Mouse (Mus musculus) heart, adult 2 months (tissue): ENCODE measurements around the gene Rasgrf2. TPM values are rescaled to one million over a fixed set of nuclear protein-coding genes. Genes with fewer than 3 reads are reported as not detected.

Experiments
- DNase-seq, 2 experiments: peaks; one replicate each; pipeline ENCODE4 v3.0.0; 2021
- H3K27ac ChIP-seq: fragments of 200-600 bp; 2 replicates; pipeline ENCODE4 v1.8.1; 2022
- H3K27me3 ChIP-seq: fragments of 200-500 bp; 2 replicates; pipeline ENCODE4 v1.6.1; 2012; ENCODE audit warnings: mild to moderate bottlenecking, low read length, inconsistent platforms, mixed read lengths; ENCODE audit not compliant: control insufficient read depth, insufficient read depth
- H3K36me3 ChIP-seq: fragments of 200-500 bp; 2 replicates; pipeline ENCODE4 v1.6.1; 2012; ENCODE audit warnings: low read length, inconsistent platforms; ENCODE audit not compliant: control insufficient read depth, insufficient read depth
- H3K4me1 ChIP-seq: fragments of 200-500 bp; 2 replicates; pipeline ENCODE4 v1.6.1; 2011; ENCODE audit warnings: low read length; ENCODE audit not compliant: control insufficient read depth, insufficient read depth
- H3K4me3 ChIP-seq: fragments of 200-600 bp; 2 replicates; pipeline ENCODE4 v1.8.1; 2022
- H3K79me2 ChIP-seq: fragments of 200-500 bp; replicated peaks from 2 replicates; pipeline ENCODE4 v1.6.1; 2012; ENCODE audit warnings: mild to moderate bottlenecking, inconsistent platforms, low read length, moderate library complexity, mixed read lengths; ENCODE audit not compliant: control insufficient read depth, insufficient read depth
- H3K9ac ChIP-seq: fragments of 200-500 bp; 2 replicates; pipeline ENCODE4 v1.6.1; 2012; ENCODE audit warnings: low read depth, mild to moderate bottlenecking, control low read depth, inconsistent platforms, low read length, mixed read lengths
- CTCF ChIP-seq: fragments of 200-600 bp; IDR thresholded peaks from 2 replicates; pipeline ENCODE4 v1.8.1; 2022; ENCODE audit warnings: antibody characterized with exemption, mild to moderate bottlenecking, moderate library complexity
- EP300 ChIP-seq: fragments of 200-500 bp; IDR thresholded peaks from 2 replicates; pipeline ENCODE4 v1.6.1; 2011; ENCODE audit warnings: low read depth, low read length, control low read depth; ENCODE audit not compliant: insufficient read depth
- POLR2A ChIP-seq: fragments of 200-500 bp; IDR thresholded peaks from 2 replicates; pipeline ENCODE4 v1.6.1; 2011; ENCODE audit warnings: mild to moderate bottlenecking, low read depth, low read length, control low read depth; ENCODE audit not compliant: insufficient read depth
- WGBS: fragments of 180-500 bp; shearing (Covaris S2); methylation state at CpG from one replicate; pipeline ENCODE4 v1.1.7; 2018; 5-methylcytosine and 5-hydroxymethylcytosine counted together
- intact Hi-C: fragments of 180-260 bp; cut with DNase I; formaldehyde crosslinking; loops from one replicate; pipeline ENCODE4 v1.15.1; 2025
- polyA plus RNA-seq: library from polyadenylated mRNA; depleted of rRNA; stranded (reverse); fragments of >200 nt; gene quantifications from 2 replicates; pipeline ENCODE4 v1.2.3, GENCODE M21; 2012
- total RNA-seq, 2 experiments: library from RNA; stranded (reverse); gene quantifications; 2 replicates each; pipeline ENCODE4 v1.2.3; 2021

The Rasgrf2 gene
- total and polyA plus RNA-seq, 3 experiments, result 6.4 to 11.5 (median 10.2) TPM

DNA sequence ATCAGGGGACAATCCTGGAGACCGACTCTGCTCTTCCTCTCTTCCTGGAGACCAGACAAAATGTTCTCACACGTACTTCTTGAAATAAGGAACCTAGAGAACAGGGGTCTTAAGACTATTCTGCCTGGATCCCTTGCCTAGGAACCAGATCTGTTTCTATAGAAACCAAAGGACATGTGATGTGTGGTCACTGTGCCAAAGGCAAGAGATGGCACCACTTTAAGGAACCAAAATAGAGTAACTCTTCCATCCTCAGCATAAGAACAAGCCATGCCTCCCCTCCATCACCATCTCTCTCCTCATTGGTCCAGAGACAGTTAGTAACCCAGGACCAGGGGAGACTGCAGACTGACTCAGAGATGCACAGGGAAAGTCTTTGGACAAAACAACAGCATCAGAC lies 140.0 kb downstream of the Rasgrf2 start:
- Histone ChIP-seq H3K36me3 (no peaks in the 10 kb centered on the region), H3K4me3 (no peak overlapping the region), H3K27me3 (no peaks in the 10 kb centered on the region), H3K27ac (no peak overlapping the region), H3K4me1 (no peaks in the 10 kb centered on the region), H3K79me2 (no peaks in the 10 kb centered on the region), H3K9ac (no peak overlapping the region)
- no peak for DNase-seq
- TF ChIP-seq EP300 (no peak), CTCF (no peak), POLR2A (no peak)
- 76% methylated on average over 2 of the region's 2 CpGs for WGBS
- intact Hi-C loops, result no loop called here

DNA sequence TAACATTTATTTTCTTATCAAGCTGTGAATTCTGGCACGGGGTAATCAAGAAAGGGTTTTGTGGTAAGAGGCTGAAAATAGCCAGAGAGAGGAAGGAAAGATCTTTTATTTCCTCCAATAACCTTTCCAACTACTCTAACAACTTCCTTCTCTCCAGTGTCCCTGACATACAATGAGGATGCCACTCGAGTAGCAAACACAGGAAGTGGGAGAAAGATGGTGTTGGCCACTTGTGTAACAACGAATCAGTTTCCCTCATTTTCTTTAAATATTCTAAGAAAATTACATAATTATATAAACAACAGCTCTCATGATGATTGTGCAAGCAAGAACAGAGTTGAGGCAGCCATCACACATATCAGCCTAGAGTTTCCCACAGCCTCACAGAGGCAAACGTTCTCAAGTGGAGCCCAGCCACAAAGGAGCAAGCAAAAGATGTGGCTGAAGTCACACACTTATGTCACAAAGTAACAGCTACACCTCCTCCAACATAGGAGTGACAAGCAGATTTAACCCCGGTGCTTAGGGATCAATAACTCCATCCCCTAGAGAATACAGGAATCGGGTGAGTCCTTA lies 140.7 kb downstream of the Rasgrf2 start:
- TF ChIP-seq EP300, result no peak
- TF ChIP-seq CTCF, result no peak
- no peak for TF ChIP-seq POLR2A
- H3K27me3 ChIP-seq, result no peaks in the 10 kb centered on the region
- H3K27ac ChIP-seq, result no peak overlapping the region
- WGBS, result 38% methylated on average over 6 of the region's 6 CpGs
- no peak overlapping the region for H3K4me3 ChIP-seq
- H3K9ac ChIP-seq, result no peak overlapping the region
- H3K79me2 ChIP-seq, result no peaks in the 10 kb centered on the region
- DNase-seq, result no peak
- intact Hi-C loops, result no loop called here
- H3K36me3 ChIP-seq, result no peaks in the 10 kb centered on the region
- no peaks in the 10 kb centered on the region for H3K4me1 ChIP-seq

DNA sequence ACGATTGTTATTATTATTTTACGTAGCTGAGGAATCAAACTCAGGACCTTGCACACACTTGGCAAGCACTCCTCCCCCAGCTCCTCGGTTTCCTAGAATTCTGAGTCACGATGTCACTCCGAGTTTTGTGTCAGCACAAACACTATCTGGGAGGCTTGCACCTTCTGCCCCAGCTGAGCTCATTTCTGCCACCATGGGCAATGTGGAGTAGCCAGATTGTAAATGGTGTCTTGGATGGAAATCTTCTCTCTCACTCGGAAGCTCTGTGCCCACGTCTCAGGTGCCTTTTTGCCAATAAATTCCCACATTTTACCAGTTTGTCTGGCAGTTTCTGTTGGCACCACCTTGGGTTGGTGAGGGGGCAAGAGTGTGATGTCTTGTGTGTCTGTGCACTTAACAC lies 143.1 kb downstream of the Rasgrf2 start:
- intact Hi-C loops, result no loop called here
- H3K79me2 ChIP-seq, result no peaks in the 10 kb centered on the region
- no peak for DNase-seq
- H3K36me3 ChIP-seq, result no peaks in the 10 kb centered on the region
- H3K27me3 ChIP-seq, result no peaks in the 10 kb centered on the region
- H3K9ac ChIP-seq, result no peak overlapping the region
- 71% methylated on average over 7 of the region's 7 CpGs for WGBS
- no peak overlapping the region for H3K4me3 ChIP-seq
- no peak overlapping the region for H3K27ac ChIP-seq
- no peaks in the 10 kb centered on the region for H3K4me1 ChIP-seq
- no peak for TF ChIP-seq EP300
- no peak for TF ChIP-seq CTCF
- TF ChIP-seq POLR2A, result no peak

DNA sequence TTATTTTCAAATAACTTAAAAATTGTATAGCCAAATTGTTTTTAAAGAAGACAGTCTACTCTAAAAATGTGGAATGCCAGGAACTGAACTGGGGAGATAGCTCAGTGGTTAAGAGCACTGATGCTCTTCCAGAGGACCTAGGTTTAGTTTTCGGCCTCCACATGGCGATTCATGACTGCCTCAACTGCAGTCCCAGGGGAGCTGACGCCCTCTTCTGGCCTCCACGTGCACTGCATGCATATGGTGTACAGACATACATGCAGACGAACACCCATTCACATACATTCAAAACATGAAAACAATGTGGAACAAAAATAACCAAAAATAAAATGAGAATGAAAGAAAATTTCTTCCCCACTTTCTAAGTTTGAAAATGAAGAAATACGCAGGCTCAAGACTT lies 144.5 kb downstream of the Rasgrf2 start:
- TF ChIP-seq POLR2A (no peak), CTCF (peak; percentile 29)
- Histone ChIP-seq H3K27me3 (no peaks in the 10 kb centered on the region), H3K4me3 (no peak overlapping the region), H3K79me2 (no peaks in the 10 kb centered on the region), H3K4me1 (no peaks in the 10 kb centered on the region), H3K9ac (no peak overlapping the region), H3K36me3 (no peaks in the 10 kb centered on the region), H3K27ac (no peak overlapping the region)
- no peak for DNase-seq
- WGBS, result 87% methylated on average over 6 of the region's 6 CpGs
- intact Hi-C loops, result no loop called here

DNA sequence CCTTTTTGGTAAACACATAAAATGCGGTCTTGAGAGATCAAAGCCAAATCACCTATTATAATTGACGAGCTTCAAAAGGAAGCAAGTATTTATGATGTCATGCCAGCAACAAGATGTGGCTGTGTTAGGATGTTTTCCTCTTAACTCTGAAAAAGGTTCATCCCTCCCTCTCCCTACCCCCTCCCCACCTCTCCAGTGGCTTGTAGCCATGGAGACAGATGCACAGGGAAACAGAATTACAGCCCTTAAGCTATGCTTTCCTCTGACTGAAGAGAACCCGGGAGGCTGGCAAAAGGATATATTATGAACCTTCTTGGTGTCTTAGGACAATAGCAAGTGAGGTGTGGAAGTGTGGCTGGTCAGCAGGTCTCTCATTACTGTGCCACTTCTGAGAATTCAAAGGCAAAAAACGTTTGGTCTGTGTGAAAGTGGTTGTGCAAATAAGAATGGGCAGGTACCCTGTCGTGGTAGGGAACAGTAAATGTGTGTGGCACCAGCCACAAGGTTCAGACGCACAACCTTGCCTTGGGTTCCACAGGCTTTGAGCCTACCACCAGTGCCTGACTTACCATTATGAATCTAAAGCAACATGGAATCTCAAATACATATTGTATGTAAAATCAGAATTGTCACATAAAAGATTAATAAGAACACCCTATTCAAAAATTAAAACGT lies 145.4 kb downstream of the Rasgrf2 start:
- intact Hi-C loops, result no loop called here
- H3K27me3 ChIP-seq, result no peaks in the 10 kb centered on the region
- 68% methylated on average over 7 of the region's 7 CpGs for WGBS

DNA sequence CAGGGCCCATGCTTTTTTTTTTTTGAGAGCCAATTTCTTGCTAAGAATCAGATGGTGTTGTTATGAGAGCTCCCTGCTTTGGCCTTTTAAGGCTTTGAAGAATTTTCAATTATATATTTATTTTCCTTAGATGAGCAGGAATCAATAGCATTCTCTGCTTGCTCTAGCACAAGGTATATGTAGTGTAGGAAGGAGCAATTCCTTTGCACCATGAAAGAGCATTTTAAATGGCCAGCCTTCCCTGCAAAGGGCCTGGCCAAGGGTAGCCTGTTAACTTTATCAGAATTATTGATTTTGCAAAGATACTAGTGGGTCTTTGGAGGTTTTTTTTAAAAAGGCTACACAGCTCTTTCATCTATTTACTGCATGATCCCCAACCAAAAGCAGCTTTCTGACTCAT lies 146.4 kb downstream of the Rasgrf2 start:
- DNase-seq, result no peak
- Histone ChIP-seq H3K36me3 (no peaks in the 10 kb centered on the region), H3K27me3 (no peaks in the 10 kb centered on the region), H3K4me1 (no peaks in the 10 kb centered on the region), H3K9ac (no peak overlapping the region), H3K27ac (no peak overlapping the region), H3K79me2 (no peaks in the 10 kb centered on the region), H3K4me3 (no peak overlapping the region)
- TF ChIP-seq POLR2A, result no peak
- no peak for TF ChIP-seq EP300
- no peak for TF ChIP-seq CTCF
- intact Hi-C loops, result no loop called here

More for the DNA sequence above, 145.4 kb downstream of the Rasgrf2 start:
- Histone ChIP-seq H3K36me3 (no peaks in the 10 kb centered on the region), H3K9ac (no peak overlapping the region), H3K79me2 (no peaks in the 10 kb centered on the region), H3K4me3 (no peak overlapping the region), H3K27ac (no peak overlapping the region), H3K4me1 (no peaks in the 10 kb centered on the region)
- no peak for DNase-seq
- TF ChIP-seq EP300, result no peak
- TF ChIP-seq CTCF, result no peak
- TF ChIP-seq POLR2A, result no peak
